Mouse (Mus musculus) G1E (cell line): Measurements from ENCODE around the gene Dcaf8.

Experiments
- CTCF ChIP-seq: IDR thresholded peaks from 2 replicates; pipeline ENCODE4 v1.5.1; 2012; ENCODE audit warnings: low read depth, low read length, inconsistent platforms, mixed read lengths
- GATA1 ChIP-seq: IDR thresholded peaks from 2 replicates; pipeline ENCODE4 v1.6.1; 2012; ENCODE audit warnings: borderline replicate concordance, low read length, inconsistent platforms, mixed read lengths

DNA sequence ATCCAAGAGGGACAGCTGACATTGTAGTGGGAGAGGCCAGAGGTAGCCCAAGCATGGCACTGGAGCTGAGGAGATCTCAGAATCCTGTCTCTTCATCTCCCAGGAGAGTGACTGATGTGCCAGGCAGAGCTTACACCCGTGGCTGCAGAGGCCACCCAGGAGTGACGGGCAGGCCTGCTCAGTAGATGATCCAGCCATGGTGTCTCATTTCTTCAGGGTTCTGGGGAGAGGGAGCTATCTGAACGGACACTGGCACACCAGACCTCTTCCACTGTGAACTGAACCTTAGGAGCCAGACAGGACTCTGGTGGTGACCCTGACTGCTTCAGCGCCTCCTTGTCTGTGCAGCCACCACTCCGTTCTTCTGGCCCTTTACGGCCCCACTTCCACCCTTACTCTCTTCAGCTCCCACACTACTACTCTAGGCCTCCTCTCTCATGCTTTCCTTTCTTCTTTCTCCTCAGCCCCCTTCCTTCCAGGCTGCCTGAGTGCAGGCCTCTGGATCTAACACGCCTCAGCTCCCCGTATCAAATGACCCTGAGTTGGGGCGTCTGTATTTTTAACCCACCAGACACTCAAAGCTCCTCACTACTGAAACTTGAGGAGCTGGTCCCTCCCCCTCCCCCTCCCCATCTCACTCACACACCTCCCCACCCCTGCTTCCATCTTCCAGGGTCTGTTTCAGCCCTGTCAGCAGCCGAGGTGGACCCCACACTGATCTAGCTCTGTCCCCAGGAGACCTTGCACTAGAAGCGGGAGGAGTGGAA lies 73.6 kb downstream of the Dcaf8 start:
- TF ChIP-seq CTCF: no peak
- no peak for TF ChIP-seq GATA1
